Mouse (Mus musculus): ENCODE results near the gene Unc50. TPM values are rescaled to one million over a fixed set of nuclear protein-coding genes. Genes with fewer than 3 reads are reported as not detected.

The Unc50 gene
- 43.7 and 57.7 TPM in 2 replicates for polyA plus RNA-seq (2012; rRNA removed; ENCODE audit: low replicate concordance)

GRCm38 (mm10) chr1:37429366-37430296 is at the start of gene Unc50, which contains the start of gene Coa5:
TSS of gene Unc50 (plus strand) at chr1:37430139.
TSS of gene Coa5 (minus strand) at chr1:37430103.

Other genes with a start within 250 kb of the Unc50 start
- 0.04 and 0.30 TPM in 2 replicates for gene Cnga3, start 215.7 kb upstream of the Unc50 start, polyA plus RNA-seq (2012; rRNA removed; ENCODE audit: low replicate concordance)
- 13.2 and 17.1 TPM in 2 replicates for gene Inpp4a, start 130.3 kb upstream of the Unc50 start, polyA plus RNA-seq (2012; rRNA removed; ENCODE audit: low replicate concordance)
- 47.2 and 127 TPM in 2 replicates for gene Coa5, start within 50 bp of the Unc50 start, polyA plus RNA-seq (2012; rRNA removed; ENCODE audit: low replicate concordance)
- 5.6 and 8.1 TPM in 2 replicates for gene Mgat4a, start 110.9 kb downstream of the Unc50 start, polyA plus RNA-seq (2012; rRNA removed; ENCODE audit: low replicate concordance)

All from mammary gland, adult 2 months (tissue).